Mouse (Mus musculus) liver, embryonic 15.5 days (tissue): ENCODE measurements around the gene AI854703. TPM values are rescaled to one million over a fixed set of nuclear protein-coding genes. Genes with fewer than 3 reads are reported as not detected.

Experiments
- ATAC-seq: fragments of 200-750 bp; cut with Nextera tagmentation; 2 replicates; pipeline ENCODE4 v1.8.0; 2017; ENCODE audit warnings: moderate number of reproducible peaks, mild to moderate bottlenecking, moderate library complexity; ENCODE audit not compliant: insufficient read depth
- H3K27ac ChIP-seq: fragments of 300-500 bp; sonication (generic); replicated peaks from 2 replicates; pipeline ENCODE4 v1.5.1; 2015; ENCODE audit warnings: mild to moderate bottlenecking, inconsistent platforms
- H3K27me3 ChIP-seq: fragments of 300-500 bp; sonication (generic); 2 replicates; pipeline ENCODE4 v1.6.1; 2015; ENCODE audit warnings: mild to moderate bottlenecking, inconsistent platforms
- H3K36me3 ChIP-seq: fragments of 300-500 bp; sonication (generic); replicated peaks from 2 replicates; pipeline ENCODE4 v1.6.1; 2015; ENCODE audit warnings: moderate library complexity, mild to moderate bottlenecking, inconsistent platforms
- H3K4me1 ChIP-seq: fragments of 300-500 bp; sonication (generic); replicated peaks from 2 replicates; pipeline ENCODE4 v1.6.1; 2015; ENCODE audit warnings: inconsistent platforms
- H3K4me2 ChIP-seq: fragments of 300-500 bp; sonication (generic); 2 replicates; pipeline ENCODE4 v1.6.1; 2015; ENCODE audit warnings: moderate library complexity, mild to moderate bottlenecking, inconsistent platforms
- H3K4me3 ChIP-seq: fragments of 300-500 bp; sonication (generic); replicated peaks from 2 replicates; pipeline ENCODE4 v1.5.1; 2015; ENCODE audit warnings: mild to moderate bottlenecking, inconsistent platforms
- H3K9ac ChIP-seq: fragments of 300-500 bp; sonication (generic); 2 replicates; pipeline ENCODE4 v1.6.1; 2015; ENCODE audit warnings: moderate library complexity, mild to moderate bottlenecking, inconsistent platforms
- H3K9me3 ChIP-seq: fragments of 300-500 bp; sonication (generic); replicated peaks from 2 replicates; pipeline ENCODE4 v1.6.1; 2016; ENCODE audit warnings: inconsistent platforms
- WGBS: fragments of 180-500 bp; shearing (Covaris S2); methylation state at CpG from one replicate; pipeline ENCODE4 v1.1.7; 2015; ENCODE audit warnings: mixed read lengths; ENCODE audit not compliant: insufficient replicate concordance; 5-methylcytosine and 5-hydroxymethylcytosine counted together
- polyA plus RNA-seq: library from polyadenylated mRNA; unstranded; fragments of >200 nt; fragmentation: Nextera tagmentation; extraction: Ambion mirVana; gene quantifications from 2 replicates; pipeline ENCODE4 v1.2.1, GENCODE M21; 2015

The AI854703 gene
- polyA plus RNA-seq, 1 experiment from 2014 or later: 0.18 TPM

- WGBS: 39% methylated on average over 4 of the region's 4 CpGs
- Histone ChIP-seq H3K9ac (no peak overlapping the region), H3K4me3 (no peak overlapping the region), H3K4me1 (peaks cover 26% of the 10 kb centered on the region), H3K27me3 (no peaks in the 10 kb centered on the region), H3K27ac (no peak overlapping the region), H3K4me2 (no peak overlapping the region), H3K9me3 (no peaks in the 10 kb centered on the region), H3K36me3 (no peaks in the 10 kb centered on the region)
- ATAC-seq: no peak
Measured at GRCm38 (mm10) chr6:48678391-48678790, 51.8 kb downstream of the AI854703 start.

- H3K4me1 ChIP-seq: peaks cover 28% of the 10 kb centered on the region
- H3K9ac ChIP-seq: no peak overlapping the region
- ATAC-seq: no peak
- H3K36me3 ChIP-seq: no peaks in the 10 kb centered on the region
- H3K4me3 ChIP-seq: no peak overlapping the region
- no peaks in the 10 kb centered on the region for H3K27me3 ChIP-seq
- H3K27ac ChIP-seq: no peak overlapping the region
- H3K9me3 ChIP-seq: no peaks in the 10 kb centered on the region
- H3K4me2 ChIP-seq: no peak overlapping the region
- WGBS: 56% methylated on average over 6 of the region's 6 CpGs
Measured at GRCm38 (mm10) chr6:48679701-48680100, 53.1 kb downstream of the AI854703 start.

- H3K4me2 ChIP-seq: no peak overlapping the region
- ATAC-seq: no peak
- H3K36me3 ChIP-seq: no peaks in the 10 kb centered on the region
- H3K27ac ChIP-seq: no peak overlapping the region
- H3K4me3 ChIP-seq: no peak overlapping the region
- 42% methylated on average over 5 of the region's 5 CpGs for WGBS
- no peak overlapping the region for H3K9ac ChIP-seq
- no peaks in the 10 kb centered on the region for H3K27me3 ChIP-seq
- H3K4me1 ChIP-seq: peaks cover 22% of the 10 kb centered on the region
- no peaks in the 10 kb centered on the region for H3K9me3 ChIP-seq
Measured at GRCm38 (mm10) chr6:48680421-48680820, 53.9 kb downstream of the AI854703 start.

- no peaks in the 10 kb centered on the region for H3K27me3 ChIP-seq
- no peak overlapping the region for H3K9ac ChIP-seq
- H3K4me2 ChIP-seq: no peak overlapping the region
- 16% methylated on average over 3 of the region's 3 CpGs for WGBS
- H3K9me3 ChIP-seq: no peaks in the 10 kb centered on the region
- H3K4me1 ChIP-seq: peaks cover 11% of the 10 kb centered on the region
- H3K4me3 ChIP-seq: no peak overlapping the region
- no peak for ATAC-seq
- no peaks in the 10 kb centered on the region for H3K36me3 ChIP-seq
- H3K27ac ChIP-seq: no peak overlapping the region
Measured at GRCm38 (mm10) chr6:48681472-48682090, 55.0 kb downstream of the AI854703 start.

- H3K27ac ChIP-seq: no peak overlapping the region
- no peaks in the 10 kb centered on the region for H3K36me3 ChIP-seq
- H3K27me3 ChIP-seq: no peaks in the 10 kb centered on the region
- no peak for ATAC-seq
- WGBS: 59% methylated on average over 4 of the region's 4 CpGs
- H3K4me3 ChIP-seq: no peak overlapping the region
- H3K9me3 ChIP-seq: no peaks in the 10 kb centered on the region
- H3K4me1 ChIP-seq: peaks cover 7% of the 10 kb centered on the region; the same call in 1 of the 2 replicates
- H3K4me2 ChIP-seq: no peak overlapping the region
- no peak overlapping the region for H3K9ac ChIP-seq
Measured at GRCm38 (mm10) chr6:48682271-48682670, 55.7 kb downstream of the AI854703 start.

Other genes starting within 250 kb of the AI854703 start
- 1.6 and 1.8 TPM in 2 replicates for gene Krba1, start 231.2 kb upstream of the AI854703 start, polyA plus RNA-seq
- 2.7 and 2.9 TPM in 2 replicates for gene Zfp467, start 180.9 kb upstream of the AI854703 start, polyA plus RNA-seq
- gene Sspo, start 178.5 kb upstream of the AI854703 start, polyA plus RNA-seq: 0.03 TPM in 1 of 2 replicates, not detected in the other
- 1.2 and 1.3 TPM in 2 replicates for gene Atp6v0e2, start 89.1 kb upstream of the AI854703 start, polyA plus RNA-seq
- 2.0 and 2.5 TPM in 2 replicates for gene Lrrc61, start 72.0 kb upstream of the AI854703 start, polyA plus RNA-seq
- gene Rarres2, start 54.0 kb upstream of the AI854703 start, polyA plus RNA-seq: 34.4 and 43.9 TPM in 2 replicates
- gene Gm45021, start 37.2 kb upstream of the AI854703 start, polyA plus RNA-seq: not detected in 2 replicates
- 9.9 and 12.4 TPM in 2 replicates for gene Repin1, start 32.9 kb upstream of the AI854703 start, polyA plus RNA-seq
- gene Gm44965, start 32.8 kb upstream of the AI854703 start, polyA plus RNA-seq: not detected in 2 replicates
- 1.7 and 1.9 TPM in 2 replicates for gene Zfp775, start 24.7 kb upstream of the AI854703 start, polyA plus RNA-seq
- gene Gimap8, start 20.5 kb downstream of the AI854703 start, polyA plus RNA-seq: 0.81 and 0.92 TPM in 2 replicates
- 7.5 and 9.5 TPM in 2 replicates for gene Gimap9, start 49.4 kb downstream of the AI854703 start, polyA plus RNA-seq
- 10.3 and 10.8 TPM in 2 replicates for gene Gimap4, start 57.8 kb downstream of the AI854703 start, polyA plus RNA-seq
- 7.9 and 9.0 TPM in 2 replicates for gene Gimap6, start 81.5 kb downstream of the AI854703 start, polyA plus RNA-seq
- gene Gm28053, start 91.8 kb downstream of the AI854703 start, polyA plus RNA-seq: 0.97 TPM in 1 of 2 replicates, not detected in the other
- 0.07 TPM in 1 of 2 replicates, not detected in the other for gene Gimap7, start 91.9 kb downstream of the AI854703 start, polyA plus RNA-seq
- gene Gimap1, start 112.3 kb downstream of the AI854703 start, polyA plus RNA-seq: 5.4 and 6.8 TPM in 2 replicates
- 2.7 and 3.1 TPM in 2 replicates for gene Gimap5, start 119.4 kb downstream of the AI854703 start, polyA plus RNA-seq
- 0.05 and 0.30 TPM in 2 replicates for gene Gimap3, start 144.1 kb downstream of the AI854703 start, polyA plus RNA-seq
- 119 and 143 TPM in 2 replicates for gene Tmem176a, start 214.2 kb downstream of the AI854703 start, polyA plus RNA-seq
- 182 and 213 TPM in 2 replicates for gene Tmem176b, start 214.7 kb downstream of the AI854703 start, polyA plus RNA-seq
- not detected in 2 replicates for gene Aoc1, start 246.1 kb downstream of the AI854703 start, polyA plus RNA-seq